Mouse (Mus musculus) layer of hippocampus, postnatal 14 days (tissue): ENCODE measurements around the gene Dnah2. TPM values are rescaled to one million over a fixed set of nuclear protein-coding genes. Genes with fewer than 3 reads are reported as not detected.
"Not testable (repeated sequence)": the region's sequence is repeated elsewhere in the genome, so short reads cannot be mapped to it uniquely, and the experiment has no call there.

ENCODE experiments used
- DNase-seq, 2 experiments: peaks; one replicate each; pipeline ENCODE4 v3.0.0; 2021 to 2022; ENCODE audit warnings: low spot score in 2 of 2, mixed read lengths in 1 of 2
- total RNA-seq, 2 experiments: library from RNA; stranded (reverse); gene quantifications; 2 replicates each; pipeline ENCODE4 v1.2.3; 2021

Dnah2 gene
- total RNA-seq, 2 experiments from 2014 or later: 5.8 to 6.3 TPM

DNA sequence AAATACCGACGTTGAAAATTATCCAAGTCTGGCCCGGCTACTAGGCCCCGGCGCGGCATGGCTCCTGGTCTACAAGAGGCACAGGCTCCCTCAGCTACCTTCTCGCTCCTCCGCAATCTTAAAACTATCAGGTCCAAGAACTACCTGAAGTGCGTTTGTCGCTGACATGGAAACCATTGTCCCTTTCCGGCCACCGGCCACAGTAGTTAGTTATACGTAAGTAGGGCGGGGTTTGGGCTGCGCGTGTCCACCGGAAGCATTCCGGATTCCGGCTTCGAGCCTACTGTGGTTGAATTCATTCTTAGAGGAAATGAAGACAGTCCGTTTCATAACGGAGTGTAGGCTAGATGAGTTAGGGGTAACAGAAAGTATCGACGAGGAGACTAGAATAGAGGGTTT is 153.7 kb downstream of the Dnah2 start, which contains the start of the genes Naa38 and Cyb5d1:
Naa38 (plus strand) TSS at position 253 of the 399 bp plus-strand sequence.
Cyb5d1 (minus strand) TSS at position 397 of the 399 bp plus-strand sequence.
- peak; percentile 89 to 94 for DNase-seq

DNA sequence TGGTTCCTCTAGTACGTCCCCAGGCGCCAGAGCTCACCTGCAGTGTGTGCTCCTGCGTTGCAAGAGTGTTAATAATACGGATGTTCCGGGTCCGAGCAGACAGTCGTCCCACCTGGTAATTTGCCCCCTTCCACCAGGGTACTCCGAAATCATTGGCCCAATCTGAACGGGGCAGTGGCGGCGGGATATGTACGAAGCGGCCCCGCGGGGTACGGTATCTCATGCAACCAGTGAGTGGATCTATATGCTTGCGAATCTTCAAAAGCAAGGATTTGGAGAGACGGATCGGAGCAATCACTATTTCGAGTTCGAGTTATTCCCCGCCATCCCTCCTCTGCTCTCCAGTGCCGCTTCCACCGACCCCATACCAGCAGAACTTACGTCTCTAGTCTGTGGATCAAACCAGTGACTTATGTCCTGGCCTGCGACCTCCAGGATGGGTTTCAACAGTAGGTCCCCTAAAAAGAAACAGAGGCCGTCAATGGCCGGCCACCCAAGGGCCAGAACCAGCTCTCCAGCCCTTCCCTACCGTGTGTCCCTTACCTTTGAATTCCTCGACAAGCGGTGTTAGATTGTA is 154.2 kb downstream of the Dnah2 start:
- not testable (repeated sequence) for DNase-seq

DNA sequence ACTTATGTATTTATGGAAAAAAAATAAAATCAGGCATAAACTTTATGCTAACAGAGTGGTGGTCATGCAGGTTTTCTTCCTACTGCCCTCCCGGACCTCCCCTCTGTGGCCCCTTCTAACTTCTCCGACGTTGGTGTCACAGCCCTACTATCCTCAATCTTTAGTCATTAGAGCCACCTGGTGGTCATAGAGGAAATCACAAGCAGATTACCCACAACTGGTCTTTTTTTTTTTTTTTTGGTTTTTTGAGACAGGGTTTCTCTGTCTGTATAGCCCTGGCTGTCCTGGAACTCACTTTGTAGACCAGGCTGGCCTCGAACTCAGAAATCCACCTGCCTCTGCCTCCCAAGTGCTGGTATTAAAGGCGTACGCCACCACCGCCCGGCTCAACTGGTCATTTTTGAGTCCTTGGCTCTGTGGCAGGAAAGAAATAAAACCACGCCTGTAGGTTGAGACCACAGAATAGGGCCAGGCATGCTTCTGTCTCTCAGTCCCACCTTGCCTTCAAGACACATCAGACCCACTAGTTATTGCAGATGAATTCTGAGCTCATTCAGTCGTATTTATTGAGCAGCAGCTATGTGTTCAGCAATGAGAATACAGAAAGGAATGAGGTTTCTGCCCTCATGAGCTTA is 158.4 kb downstream of the Dnah2 start:
- peak; percentile 69 to 85 for DNase-seq

DNA sequence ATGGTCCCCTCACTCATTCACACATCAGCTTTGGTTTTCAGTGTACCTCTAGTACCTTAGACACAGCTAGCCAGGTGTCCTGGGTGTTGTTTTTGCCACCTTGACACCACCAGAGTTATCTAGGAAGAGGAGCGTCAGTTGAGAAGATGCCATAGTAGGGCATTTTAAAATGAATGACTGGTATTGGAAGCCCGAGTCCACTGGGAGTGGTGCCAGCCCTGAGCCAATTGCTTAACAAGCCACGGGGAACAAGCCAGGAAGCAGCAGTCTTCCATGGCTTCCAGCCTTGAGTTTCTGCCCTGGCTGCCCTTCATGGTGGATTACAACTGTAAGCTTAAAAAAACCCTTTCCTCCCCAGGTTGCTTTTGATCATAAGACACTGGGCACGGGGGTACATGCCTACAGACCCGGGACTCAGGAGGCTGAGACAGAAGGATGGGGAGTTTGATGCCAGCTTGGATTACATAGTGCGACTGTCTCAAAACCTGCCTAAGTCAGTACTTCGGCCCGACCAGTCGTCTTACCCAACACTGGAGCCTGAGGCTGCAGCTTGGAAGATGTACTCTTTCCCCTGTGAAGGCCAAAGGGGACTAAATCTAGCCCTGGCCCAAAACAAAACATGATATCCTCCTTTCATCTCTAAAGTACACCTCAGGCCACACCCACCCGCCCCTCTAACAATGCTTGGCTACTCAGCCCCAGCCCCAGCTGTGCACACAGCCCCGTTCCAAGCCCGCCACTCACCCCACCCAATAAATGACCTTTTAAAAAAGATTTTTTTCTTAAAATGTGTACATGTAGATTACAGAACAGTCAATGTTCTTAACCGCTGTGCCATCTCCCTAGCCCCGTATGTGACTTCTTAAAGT is 159.1 kb downstream of the Dnah2 start:
- peak in 1 of 2 experiments; percentile 74 for DNase-seq

GRCm38 (mm10) chr11:69388680-69389079 is 160.2 kb downstream of the Dnah2 start:
- no peak for DNase-seq

GRCm38 (mm10) chr11:69386758-69387157 is 162.2 kb downstream of the Dnah2 start:
- no peak for DNase-seq

DNA sequence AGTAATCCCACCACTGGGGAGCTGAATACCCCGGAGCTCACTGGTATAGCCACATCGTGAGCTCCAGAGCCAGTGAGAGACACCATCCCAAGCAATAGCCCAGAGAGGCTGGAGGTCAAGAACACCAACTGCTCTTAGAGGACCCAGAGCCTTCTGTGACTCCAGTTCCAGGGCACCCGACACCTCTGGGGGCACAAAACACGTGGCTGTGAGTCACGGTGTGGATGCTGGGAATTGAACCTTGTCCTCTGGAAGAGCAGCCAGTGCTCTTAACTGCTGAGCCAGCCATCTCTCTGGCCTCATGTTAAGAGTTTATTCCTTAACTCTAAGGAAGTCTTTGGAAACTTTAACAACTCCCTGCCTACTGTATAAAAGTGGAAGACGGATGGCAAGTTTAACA is 163.9 kb downstream of the Dnah2 start:
- DNase-seq: no peak

DNA sequence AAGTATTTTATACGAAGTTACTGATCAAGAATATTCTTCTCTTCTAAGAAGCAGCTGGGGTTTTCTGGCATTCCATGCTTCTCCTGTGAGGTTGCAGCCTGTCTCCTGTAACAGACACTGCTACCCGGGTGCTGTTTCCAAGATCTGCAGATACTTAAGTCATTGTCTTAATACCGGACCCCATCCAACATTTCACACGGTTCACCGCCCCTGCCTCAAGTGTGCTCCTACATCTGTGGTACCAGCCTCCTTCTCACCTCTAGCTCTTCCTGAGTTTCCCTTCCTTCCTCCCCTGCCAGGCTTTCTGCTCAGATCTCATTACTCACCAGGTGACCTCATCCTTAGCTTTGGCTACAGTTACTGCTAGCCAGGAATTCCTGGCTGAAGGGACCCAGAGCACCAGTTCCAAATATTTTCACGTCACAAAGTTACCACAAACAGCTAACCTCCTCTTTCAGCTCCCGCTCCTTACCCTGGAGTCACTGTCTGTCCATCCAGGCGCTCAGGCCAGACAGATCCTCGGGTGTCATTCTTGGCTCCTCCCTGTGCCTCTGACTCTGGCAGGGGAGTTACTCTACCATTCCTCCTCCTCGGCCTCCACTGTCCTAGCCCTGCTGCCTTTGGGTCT is 166.3 kb downstream of the Dnah2 start:
- DNase-seq: no peak

GRCm38 (mm10) chr11:69381356-69381755 is 167.6 kb downstream of the Dnah2 start:
- DNase-seq: no peak

GRCm38 (mm10) chr11:69379600-69379999 is 169.3 kb downstream of the Dnah2 start:
- no peak for DNase-seq

GRCm38 (mm10) chr11:69377766-69378165 is 171.1 kb downstream of the Dnah2 start:
- DNase-seq: no peak

DNA sequence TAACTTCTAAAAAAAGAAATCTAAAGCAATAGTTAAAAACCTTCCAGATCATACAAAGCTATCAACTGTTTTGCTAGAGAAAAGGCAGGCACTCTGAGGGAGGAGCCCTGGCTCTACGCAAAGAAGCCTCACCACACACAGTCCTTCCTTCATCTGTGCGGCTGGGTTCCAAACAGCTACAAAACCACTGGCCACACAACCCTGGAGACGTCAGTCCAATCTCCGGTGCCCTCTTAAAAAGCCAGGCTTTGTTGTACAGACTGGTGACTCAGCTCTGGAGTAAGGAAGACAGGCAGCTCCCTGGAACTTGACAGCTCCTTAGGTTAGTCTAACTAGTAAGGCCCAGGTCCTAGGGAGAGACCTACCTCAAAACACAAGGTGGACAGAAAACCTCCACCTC is 173.3 kb downstream of the Dnah2 start:
- no peak for DNase-seq

- DNase-seq: no peak
Measured at GRCm38 (mm10) chr11:69373223-69373965, 175.5 kb downstream of the Dnah2 start.

GRCm38 (mm10) chr11:69372780-69373170 is 176.1 kb downstream of the Dnah2 start:
- no peak for DNase-seq

- peak; percentile 82 to 92 for DNase-seq
Measured at GRCm38 (mm10) chr11:69372056-69372779, 176.7 kb downstream of the Dnah2 start.

- no peak for DNase-seq
Measured at GRCm38 (mm10) chr11:69371601-69372000, 177.3 kb downstream of the Dnah2 start.

- no peak for DNase-seq
Measured at GRCm38 (mm10) chr11:69370817-69371215, 178.1 kb downstream of the Dnah2 start.
